Mouse (Mus musculus): ENCODE data around the gene Tex2.

GRCm38 (mm10) chr11:106468509-106468908 lies 144.7 kb downstream of the Tex2 start:
- TF ChIP-seq CTCF (IDR thresholded peaks at IDR 0.05; ENCODE audit: borderline replicate concordance, insufficient read depth, low read length) (no peak), POLR2A (IDR thresholded peaks at IDR 0.05; ENCODE audit: low read depth, low read length) (no peak)

Measured in embryonic fibroblast, embryonic 13.5 days (primary cell).